Mouse (Mus musculus) cortical plate, adult 2 months (tissue): ENCODE measurements at regions not wholly inside any gene's neighbourhood (a gene's known extent, or its start where the extent isn't known, plus 50 kb on each side); places are given as distances from the start of the nearest gene placed in this dataset.

Experiments used
- CTCF ChIP-seq: fragments of 200-500 bp; IDR thresholded peaks from 2 replicates; pipeline ENCODE4 v1.5.1; 2011; ENCODE audit warnings: mild to moderate bottlenecking, control low read depth, low read length; ENCODE audit not compliant: insufficient read depth; ENCODE audit errors: extremely low read depth
- POLR2A ChIP-seq: fragments of 200-500 bp; IDR thresholded peaks from 2 replicates; pipeline ENCODE4 v1.6.1; 2011; ENCODE audit warnings: mild to moderate bottlenecking, low read length, control low read depth; ENCODE audit not compliant: insufficient read depth; ENCODE audit errors: extremely low read depth

DNA sequence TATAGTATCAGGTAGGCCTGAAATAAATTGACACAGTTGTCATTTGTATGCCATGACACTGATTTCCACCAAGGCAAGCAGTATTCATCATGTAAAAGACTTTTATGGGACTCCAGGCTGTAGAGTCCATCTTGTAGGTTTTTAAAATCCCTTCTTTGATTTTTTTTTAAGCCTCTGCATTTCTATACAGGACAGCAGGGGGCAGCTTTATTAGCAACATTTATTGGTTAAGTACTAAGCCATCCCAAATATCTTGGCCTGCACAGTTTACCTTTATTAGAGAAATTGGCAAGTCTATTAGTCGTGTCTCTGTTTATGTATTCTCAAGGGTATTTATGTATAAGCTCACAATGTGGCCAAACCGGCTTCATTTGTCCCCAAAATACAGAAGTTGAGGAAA is 125.6 kb upstream of the Med14 start:
- TF ChIP-seq CTCF = no peak
- no peak for TF ChIP-seq POLR2A
